Mouse (Mus musculus): Measurements from ENCODE around the gene Zdhhc24. TPM values are rescaled to one million over a fixed set of nuclear protein-coding genes. Genes with fewer than 3 reads are reported as not detected.

The Zdhhc24 gene
- polyA plus RNA-seq, 1 experiment from 2014 or later: 10.5 TPM

DNA sequence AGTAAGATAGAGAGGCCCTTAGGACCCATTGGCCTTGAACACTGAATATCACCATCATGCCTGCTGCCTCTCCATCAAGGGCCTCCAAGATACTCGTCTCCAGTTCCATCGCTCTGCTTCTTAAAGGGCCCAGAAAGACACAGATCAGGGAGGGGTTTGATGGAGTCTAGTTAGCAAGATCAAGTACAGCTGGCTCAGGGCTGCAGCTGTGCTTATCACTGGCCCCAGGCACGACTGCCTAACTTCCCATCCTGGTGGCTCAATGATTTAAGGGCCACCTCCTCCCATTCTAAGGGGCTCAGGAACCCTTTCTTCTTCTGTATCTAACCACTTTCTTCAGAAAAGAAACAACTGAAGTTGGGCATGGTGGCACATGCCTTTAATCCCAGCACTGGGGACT is 13.3 kb downstream of the Zdhhc24 start:
- H3K4me2 ChIP-seq (ENCODE audit: low read depth, low read length): no peak overlapping the region
- no peak overlapping the region for H3K4me3 ChIP-seq (ENCODE audit: low read length)
- WGBS: 74% methylated on average over 3 of the region's 3 CpGs
- no peaks in the 10 kb centered on the region for H3K9me3 ChIP-seq (replicated peaks; ENCODE audit: control insufficient read depth, low read length)
- H3K9ac ChIP-seq (ENCODE audit: low read length): no peak overlapping the region
- no peaks in the 10 kb centered on the region; the same call in 1 of the 2 replicates for H3K27me3 ChIP-seq (ENCODE audit: control insufficient read depth, insufficient read depth, low read length)
- H3K4me1 ChIP-seq (ENCODE audit: control insufficient read depth, insufficient read depth, low read length): peaks cover 6% of the 10 kb centered on the region; the same call in 1 of the 2 replicates
- H3K27ac ChIP-seq (ENCODE audit: low read length): no peak overlapping the region
- ATAC-seq (replicated peaks; ENCODE audit: extremely low read depth, insufficient read depth, low FRiP score): no peak
- no peaks in the 10 kb centered on the region for H3K36me3 ChIP-seq (ENCODE audit: control insufficient read depth, insufficient read depth)

DNA sequence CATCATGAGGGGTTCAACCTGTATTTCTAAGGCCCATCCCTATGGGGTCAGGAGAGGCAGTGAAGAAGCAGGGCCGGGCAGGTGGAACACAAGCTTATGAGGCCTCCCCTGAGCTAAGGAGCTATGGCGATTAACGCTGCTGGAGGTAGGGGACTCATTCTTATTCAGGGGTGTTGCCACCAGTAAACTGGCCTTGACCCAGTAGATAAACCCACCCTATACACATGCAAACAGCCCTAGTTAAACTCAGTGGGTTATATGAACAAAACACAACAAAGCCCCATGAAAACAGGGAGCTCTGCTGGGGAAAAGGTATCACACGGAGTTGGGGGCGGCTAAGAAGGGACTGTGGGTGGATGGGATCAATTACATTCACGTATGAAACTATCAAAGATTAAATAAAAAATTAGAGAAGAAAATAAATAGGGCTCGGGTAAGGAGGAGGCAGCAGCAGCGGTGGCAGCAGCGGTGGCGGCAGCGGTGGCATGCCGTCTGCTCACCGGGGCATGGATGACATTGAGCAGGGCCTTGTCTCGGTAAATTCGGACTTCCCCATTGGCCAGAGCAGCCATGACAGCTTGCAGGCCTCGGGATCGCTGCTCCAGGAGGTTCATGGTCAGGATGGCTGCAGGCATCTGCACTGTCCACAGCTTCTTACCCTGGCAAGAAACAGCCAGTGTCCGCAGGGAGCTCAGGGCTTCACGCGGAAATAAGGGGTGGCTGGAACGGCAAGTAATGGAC is 18.5 kb downstream of the Zdhhc24 start:
- WGBS: 49% methylated on average over 21 of the region's 21 CpGs
- Histone ChIP-seq H3K4me2 (ENCODE audit: low read depth, low read length) (0 out of 2 replicates have a peak overlapping the region, but pooled peaks have one; percentile 16), H3K27ac (ENCODE audit: low read length) (no peak overlapping the region), H3K36me3 (ENCODE audit: control insufficient read depth, insufficient read depth) (no peaks in the 10 kb centered on the region), H3K9ac (ENCODE audit: low read length) (no peak overlapping the region), H3K27me3 (ENCODE audit: control insufficient read depth, insufficient read depth, low read length) (no peaks in the 10 kb centered on the region), H3K4me3 (ENCODE audit: low read length) (no peak overlapping the region), H3K4me1 (ENCODE audit: control insufficient read depth, insufficient read depth, low read length) (no peaks in the 10 kb centered on the region), H3K9me3 (replicated peaks; ENCODE audit: control insufficient read depth, low read length) (no peaks in the 10 kb centered on the region)
- no peak for ATAC-seq (replicated peaks; ENCODE audit: extremely low read depth, insufficient read depth, low FRiP score)

DNA sequence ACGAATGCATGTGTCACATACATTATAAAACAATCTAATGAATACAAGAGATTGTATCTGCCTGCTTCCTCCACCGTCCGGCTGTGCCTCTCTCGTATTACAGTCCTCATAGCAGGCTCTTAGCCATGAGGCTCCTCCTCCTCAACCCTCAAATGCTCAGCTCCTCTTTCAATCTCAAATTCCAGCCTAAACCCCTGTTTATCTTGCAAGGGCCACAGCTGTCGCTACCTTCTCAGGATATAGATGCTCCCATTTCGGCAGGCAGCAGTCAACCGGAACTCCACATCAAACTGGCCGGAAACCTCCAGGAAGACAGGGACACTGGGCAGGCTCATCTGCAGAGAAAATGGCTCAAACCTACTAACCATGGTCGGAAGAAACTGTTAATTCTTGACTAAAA is 20.5 kb downstream of the Zdhhc24 start:
- whole genome bisulfite sequencing: 66% methylated on average over 9 of the region's 9 CpGs
- no peak for ATAC-seq (replicated peaks; ENCODE audit: extremely low read depth, insufficient read depth, low FRiP score)
- Histone ChIP-seq H3K4me3 (ENCODE audit: low read length) (no peak overlapping the region), H3K27ac (ENCODE audit: low read length) (no peak overlapping the region), H3K9me3 (replicated peaks; ENCODE audit: control insufficient read depth, low read length) (no peaks in the 10 kb centered on the region), H3K36me3 (ENCODE audit: control insufficient read depth, insufficient read depth) (no peaks in the 10 kb centered on the region), H3K9ac (ENCODE audit: low read length) (no peak overlapping the region), H3K27me3 (ENCODE audit: control insufficient read depth, insufficient read depth, low read length) (no peaks in the 10 kb centered on the region), H3K4me2 (ENCODE audit: low read depth, low read length) (no peak overlapping the region), H3K4me1 (ENCODE audit: control insufficient read depth, insufficient read depth, low read length) (no peaks in the 10 kb centered on the region)

DNA sequence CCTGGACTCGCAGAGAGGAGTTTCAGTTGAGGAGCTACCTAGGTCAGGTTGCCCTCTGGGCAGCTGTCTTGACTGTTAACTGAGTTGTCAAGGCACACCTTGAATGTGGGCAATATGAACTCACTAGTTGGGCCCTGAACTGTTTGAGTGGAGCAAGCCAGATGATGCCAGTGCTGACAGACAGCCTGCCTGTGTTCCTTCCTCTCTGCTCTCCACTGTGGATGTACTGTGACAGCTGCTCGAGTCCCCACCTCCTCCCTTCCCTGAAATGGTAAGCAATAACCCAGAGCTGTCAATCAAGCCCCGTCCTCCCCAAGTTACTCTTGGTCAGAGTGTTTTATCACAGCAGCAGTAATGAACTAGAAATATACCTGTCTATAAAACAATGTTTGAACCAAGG is 21.4 kb downstream of the Zdhhc24 start:
- no peaks in the 10 kb centered on the region for H3K9me3 ChIP-seq (replicated peaks; ENCODE audit: control insufficient read depth, low read length)
- no peak overlapping the region for H3K4me3 ChIP-seq (ENCODE audit: low read length)
- H3K27me3 ChIP-seq (ENCODE audit: control insufficient read depth, insufficient read depth, low read length): no peaks in the 10 kb centered on the region
- H3K4me1 ChIP-seq (ENCODE audit: control insufficient read depth, insufficient read depth, low read length): no peaks in the 10 kb centered on the region
- WGBS: 69% methylated on average over 3 of the region's 3 CpGs
- no peak for ATAC-seq (replicated peaks; ENCODE audit: extremely low read depth, insufficient read depth, low FRiP score)
- no peak overlapping the region for H3K9ac ChIP-seq (ENCODE audit: low read length)
- H3K36me3 ChIP-seq (ENCODE audit: control insufficient read depth, insufficient read depth): no peaks in the 10 kb centered on the region
- H3K27ac ChIP-seq (ENCODE audit: low read length): no peak overlapping the region
- no peak overlapping the region for H3K4me2 ChIP-seq (ENCODE audit: low read depth, low read length)

DNA sequence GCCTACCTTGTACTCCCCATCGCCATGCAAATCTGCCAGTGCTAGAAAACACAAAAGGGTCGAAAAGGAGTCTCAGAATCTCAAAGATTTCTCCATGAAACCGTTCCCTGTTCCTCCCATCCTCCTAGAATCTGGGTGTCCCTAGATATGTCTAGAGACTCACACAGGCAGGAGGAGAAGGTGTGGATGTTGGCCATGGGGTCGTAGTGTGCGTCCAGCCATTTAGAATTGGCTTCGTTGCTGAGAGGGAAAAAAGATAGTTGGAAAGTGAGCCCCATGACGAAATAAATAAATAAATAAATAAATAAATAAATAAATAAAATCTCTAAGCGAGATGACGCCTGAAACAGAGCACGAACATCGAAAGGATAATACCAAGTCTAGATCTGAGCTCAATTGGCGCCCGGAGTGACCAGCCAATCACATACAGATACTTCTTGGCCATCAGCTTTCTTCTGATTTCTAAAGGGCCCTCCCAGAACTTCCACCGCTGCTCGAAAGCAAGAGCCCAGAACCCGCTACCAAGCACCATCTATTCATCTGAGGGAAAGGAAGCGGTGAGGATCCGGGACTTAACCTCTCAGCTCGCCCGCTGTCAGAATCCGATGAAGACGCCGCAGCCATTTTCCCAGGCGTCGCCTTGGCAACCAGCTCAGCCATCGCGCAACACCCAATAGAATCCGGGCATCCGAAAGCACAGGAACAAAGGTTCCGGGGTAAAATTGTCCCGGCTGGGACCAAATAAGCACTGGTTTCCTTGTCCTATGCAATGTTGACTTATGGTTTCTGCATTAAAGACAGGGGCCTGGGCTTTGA is 27.7 kb downstream of the Zdhhc24 start, which contains the start of gene Bbs1:
Gene Bbs1, minus strand, starts transcription at position 650 of the 816 bp plus-strand sequence.
- Histone ChIP-seq H3K36me3 (ENCODE audit: control insufficient read depth, insufficient read depth) (peaks cover 25% of the 10 kb centered on the region), H3K4me2 (ENCODE audit: low read depth, low read length) (peak within 1 kb of the TSS; percentile 86), H3K9ac (ENCODE audit: low read length) (peak within 1 kb of the TSS; percentile 73), H3K27me3 (ENCODE audit: control insufficient read depth, insufficient read depth, low read length) (no peaks in the 10 kb centered on the region), H3K4me1 (ENCODE audit: control insufficient read depth, insufficient read depth, low read length) (peaks cover 6% of the 10 kb centered on the region), H3K27ac (ENCODE audit: low read length) (no peak within 1 kb of the TSS), H3K4me3 (ENCODE audit: low read length) (peak within 1 kb of the TSS; percentile 84), H3K9me3 (replicated peaks; ENCODE audit: control insufficient read depth, low read length) (no peaks in the 10 kb centered on the region)
- peak; percentile 60; the same call in 1 of the 2 replicates for ATAC-seq (replicated peaks; ENCODE audit: extremely low read depth, insufficient read depth, low FRiP score)
- WGBS: 8% methylated on average over 31 of the region's 31 CpGs

DNA sequence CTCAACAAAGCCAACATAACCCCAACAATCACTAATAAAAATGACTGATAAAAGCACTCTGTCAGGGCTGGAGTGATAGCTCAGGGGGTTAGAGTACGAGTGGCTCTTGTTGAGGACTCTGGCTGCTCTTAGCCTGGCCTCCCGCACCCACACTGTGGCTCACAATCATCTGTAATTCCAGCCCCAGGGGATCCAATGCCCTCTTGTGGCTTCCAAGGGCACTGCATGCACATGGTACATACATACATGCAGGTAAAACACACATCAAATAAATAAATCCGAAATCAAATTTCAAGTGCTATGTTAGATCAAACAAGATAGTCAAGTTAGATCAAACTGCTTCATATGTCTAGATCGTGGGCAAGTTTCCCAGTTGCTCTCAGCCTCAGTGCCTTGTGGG is 29.6 kb downstream of the Zdhhc24 start:
- peaks cover 28% of the 10 kb centered on the region for H3K36me3 ChIP-seq (ENCODE audit: control insufficient read depth, insufficient read depth)
- WGBS: 83% methylated on average over 4 of the region's 4 CpGs
- no peak for ATAC-seq (replicated peaks; ENCODE audit: extremely low read depth, insufficient read depth, low FRiP score)

DNA sequence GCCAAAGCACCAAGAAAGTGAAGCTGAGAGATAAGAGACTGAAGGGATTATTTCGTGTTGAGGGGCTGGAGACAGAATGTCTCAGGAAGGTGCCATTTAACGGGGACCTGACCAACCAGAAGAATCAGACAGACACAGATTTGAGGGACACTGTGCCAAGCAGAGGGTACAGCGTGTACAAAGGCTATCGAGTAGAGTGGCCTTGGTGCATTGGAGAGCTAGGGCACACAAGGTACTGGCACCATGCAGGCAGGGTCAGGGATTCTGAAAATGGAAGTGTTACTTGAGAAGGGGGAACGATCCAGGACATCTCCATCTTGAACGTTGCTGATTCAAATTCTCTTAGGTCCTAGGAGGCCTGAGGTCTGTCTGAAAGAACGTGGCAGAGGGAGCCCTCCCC is 30.9 kb downstream of the Zdhhc24 start:
- ATAC-seq (replicated peaks; ENCODE audit: extremely low read depth, insufficient read depth, low FRiP score): no peak
- 88% methylated on average over 7 of the region's 7 CpGs for WGBS
- no peak overlapping the region for H3K9ac ChIP-seq (ENCODE audit: low read length)

More for the DNA sequence above, 29.6 kb downstream of the Zdhhc24 start:
- Histone ChIP-seq H3K27ac (ENCODE audit: low read length) (no peak overlapping the region), H3K9ac (ENCODE audit: low read length) (no peak overlapping the region), H3K4me3 (ENCODE audit: low read length) (no peak overlapping the region), H3K9me3 (replicated peaks; ENCODE audit: control insufficient read depth, low read length) (no peaks in the 10 kb centered on the region), H3K4me1 (ENCODE audit: control insufficient read depth, insufficient read depth, low read length) (peaks cover 6% of the 10 kb centered on the region), H3K27me3 (ENCODE audit: control insufficient read depth, insufficient read depth, low read length) (no peaks in the 10 kb centered on the region), H3K4me2 (ENCODE audit: low read depth, low read length) (no peak overlapping the region)

DNA sequence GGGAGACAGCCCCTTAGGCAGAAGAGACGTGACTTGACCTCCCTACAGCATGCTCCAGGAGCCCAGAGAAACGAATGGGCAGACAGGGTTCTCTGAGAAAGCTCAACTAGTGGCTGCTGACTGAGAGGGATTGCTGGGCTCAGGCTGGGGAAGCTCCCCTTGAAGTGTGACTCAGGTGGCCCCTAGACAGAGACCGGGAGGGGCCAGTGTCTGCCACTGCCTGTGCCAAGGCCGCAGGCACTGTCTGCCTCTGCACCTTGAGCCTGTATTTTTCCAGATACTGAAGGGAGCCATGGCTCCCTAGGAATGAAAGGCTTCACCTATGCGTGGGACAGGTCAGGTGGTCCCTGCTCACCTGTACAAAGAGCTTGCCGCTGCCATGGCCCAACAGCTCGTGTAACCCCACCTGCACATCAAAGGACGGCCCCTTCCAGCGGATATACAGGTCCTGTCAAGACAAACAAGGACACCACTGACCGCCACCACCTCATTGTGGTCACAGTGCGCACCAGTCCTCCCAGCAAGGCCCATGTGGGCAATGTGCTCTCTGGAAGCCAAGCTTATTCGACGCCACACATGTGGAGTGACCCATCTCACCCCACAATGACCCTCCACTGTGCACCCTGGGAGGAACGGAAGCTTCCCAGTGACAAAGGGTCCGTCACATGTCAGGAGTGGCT is 37.6 kb downstream of the Zdhhc24 start:
- no peak for ATAC-seq (replicated peaks; ENCODE audit: extremely low read depth, insufficient read depth, low FRiP score)

More for the DNA sequence above, 30.9 kb downstream of the Zdhhc24 start:
- Histone ChIP-seq H3K4me1 (ENCODE audit: control insufficient read depth, insufficient read depth, low read length) (peaks cover 6% of the 10 kb centered on the region), H3K27me3 (ENCODE audit: control insufficient read depth, insufficient read depth, low read length) (no peaks in the 10 kb centered on the region), H3K36me3 (ENCODE audit: control insufficient read depth, insufficient read depth) (peaks cover 41% of the 10 kb centered on the region), H3K4me2 (ENCODE audit: low read depth, low read length) (no peak overlapping the region), H3K27ac (ENCODE audit: low read length) (no peak overlapping the region), H3K4me3 (ENCODE audit: low read length) (no peak overlapping the region), H3K9me3 (replicated peaks; ENCODE audit: control insufficient read depth, low read length) (no peaks in the 10 kb centered on the region)

More for the DNA sequence above, 37.6 kb downstream of the Zdhhc24 start:
- H3K4me1 ChIP-seq (ENCODE audit: control insufficient read depth, insufficient read depth, low read length): no peaks in the 10 kb centered on the region
- no peak overlapping the region for H3K4me3 ChIP-seq (ENCODE audit: low read length)
- H3K4me2 ChIP-seq (ENCODE audit: low read depth, low read length): no peak overlapping the region
- 91% methylated on average over 15 of the region's 15 CpGs for WGBS
- peaks cover 59% of the 10 kb centered on the region for H3K36me3 ChIP-seq (ENCODE audit: control insufficient read depth, insufficient read depth)
- no peak overlapping the region for H3K9ac ChIP-seq (ENCODE audit: low read length)
- no peak overlapping the region for H3K27ac ChIP-seq (ENCODE audit: low read length)
- no peaks in the 10 kb centered on the region for H3K9me3 ChIP-seq (replicated peaks; ENCODE audit: control insufficient read depth, low read length)
- no peaks in the 10 kb centered on the region for H3K27me3 ChIP-seq (ENCODE audit: control insufficient read depth, insufficient read depth, low read length)
